Mouse (Mus musculus): ENCODE measurements at regions not wholly inside any gene's neighbourhood (a gene's known extent, or its start where the extent isn't known, plus 50 kb on each side); places are given as distances from the start of the nearest gene placed in this dataset.

GRCm38 (mm10) chr13:115911524-115912459 is 397.7 kb downstream of the Isl1 start:
- no peak for DNase-seq (ENCODE audit: extremely low read depth, low read depth, low spot score)
- Histone ChIP-seq H3K4me1 (ENCODE audit: control insufficient read depth, insufficient read depth, low read length) (no peaks in the 10 kb centered on the region), H3K27me3 (ENCODE audit: control insufficient read depth, insufficient read depth, low read length) (no peaks in the 10 kb centered on the region), H3K27ac (replicated peaks; ENCODE audit: insufficient read depth, low read depth, low read length) (no peak overlapping the region), H3K79me2 (ENCODE audit: control insufficient read depth, insufficient read depth, low read length) (no peaks in the 10 kb centered on the region), H3K9ac (ENCODE audit: low read depth, low read length) (no peak overlapping the region), H3K4me3 (ENCODE audit: insufficient read depth, low read depth, low read length) (no peak overlapping the region), H3K36me3 (ENCODE audit: control insufficient read depth, insufficient read depth, low read length) (no peaks in the 10 kb centered on the region)
- WGBS, result 65% methylated on average over 6 of the region's 6 CpGs
- TF ChIP-seq CTCF (IDR thresholded peaks at IDR 0.05; ENCODE audit: low read depth, low read length), result no peak
- no peak for TF ChIP-seq POLR2A (IDR thresholded peaks at IDR 0.05; ENCODE audit: extremely low read depth, insufficient read depth, low read length)

- no peaks in the 10 kb centered on the region for H3K27me3 ChIP-seq (ENCODE audit: control insufficient read depth, insufficient read depth, low read length)
- no peaks in the 10 kb centered on the region for H3K4me1 ChIP-seq (ENCODE audit: control insufficient read depth, insufficient read depth, low read length)
- WGBS, result 79% methylated on average over 8 of the region's 8 CpGs
- no peak overlapping the region for H3K9ac ChIP-seq (ENCODE audit: low read depth, low read length)
- no peak overlapping the region for H3K27ac ChIP-seq (replicated peaks; ENCODE audit: insufficient read depth, low read depth, low read length)
- no peak for TF ChIP-seq CTCF (IDR thresholded peaks at IDR 0.05; ENCODE audit: low read depth, low read length)
- TF ChIP-seq POLR2A (IDR thresholded peaks at IDR 0.05; ENCODE audit: extremely low read depth, insufficient read depth, low read length), result no peak
- H3K36me3 ChIP-seq (ENCODE audit: control insufficient read depth, insufficient read depth, low read length), result no peaks in the 10 kb centered on the region
- no peaks in the 10 kb centered on the region for H3K79me2 ChIP-seq (ENCODE audit: control insufficient read depth, insufficient read depth, low read length)
- no peak for DNase-seq (ENCODE audit: extremely low read depth, low read depth, low spot score)
- no peak overlapping the region for H3K4me3 ChIP-seq (ENCODE audit: insufficient read depth, low read depth, low read length)
These were observed 398.5 kb downstream of the Isl1 start for GRCm38 (mm10) chr13:115910866-115911449.

- no peak overlapping the region for H3K4me3 ChIP-seq (ENCODE audit: insufficient read depth, low read depth, low read length)
- no peaks in the 10 kb centered on the region for H3K79me2 ChIP-seq (ENCODE audit: control insufficient read depth, insufficient read depth, low read length)
- H3K36me3 ChIP-seq (ENCODE audit: control insufficient read depth, insufficient read depth, low read length), result no peaks in the 10 kb centered on the region
- no peaks in the 10 kb centered on the region for H3K4me1 ChIP-seq (ENCODE audit: control insufficient read depth, insufficient read depth, low read length)
- no peaks in the 10 kb centered on the region for H3K27me3 ChIP-seq (ENCODE audit: control insufficient read depth, insufficient read depth, low read length)
- WGBS, result 32% methylated on average over 1 of the region's 1 CpGs
- H3K9ac ChIP-seq (ENCODE audit: low read depth, low read length), result no peak overlapping the region
- TF ChIP-seq POLR2A (IDR thresholded peaks at IDR 0.05; ENCODE audit: extremely low read depth, insufficient read depth, low read length) (no peak), CTCF (IDR thresholded peaks at IDR 0.05; ENCODE audit: low read depth, low read length) (no peak)
- H3K27ac ChIP-seq (replicated peaks; ENCODE audit: insufficient read depth, low read depth, low read length), result no peak overlapping the region
- DNase-seq (ENCODE audit: extremely low read depth, low read depth, low spot score), result no peak
These were observed 428.9 kb downstream of the Isl1 start for GRCm38 (mm10) chr13:115880616-115881015.

- 18% methylated on average over 3 of the region's 3 CpGs for WGBS
- Histone ChIP-seq H3K4me3 (ENCODE audit: insufficient read depth, low read depth, low read length) (no peak overlapping the region), H3K36me3 (ENCODE audit: control insufficient read depth, insufficient read depth, low read length) (no peaks in the 10 kb centered on the region), H3K79me2 (ENCODE audit: control insufficient read depth, insufficient read depth, low read length) (no peaks in the 10 kb centered on the region), H3K27me3 (ENCODE audit: control insufficient read depth, insufficient read depth, low read length) (no peaks in the 10 kb centered on the region), H3K9ac (ENCODE audit: low read depth, low read length) (no peak overlapping the region), H3K4me1 (ENCODE audit: control insufficient read depth, insufficient read depth, low read length) (no peaks in the 10 kb centered on the region), H3K27ac (replicated peaks; ENCODE audit: insufficient read depth, low read depth, low read length) (no peak overlapping the region)
- TF ChIP-seq POLR2A (IDR thresholded peaks at IDR 0.05; ENCODE audit: extremely low read depth, insufficient read depth, low read length), result no peak
- TF ChIP-seq CTCF (IDR thresholded peaks at IDR 0.05; ENCODE audit: low read depth, low read length), result no peak
- DNase-seq (ENCODE audit: extremely low read depth, low read depth, low spot score), result no peak
These were observed 449.0 kb downstream of the Isl1 start for GRCm38 (mm10) chr13:115860480-115860879.

GRCm38 (mm10) chr13:115856632-115857031 is 452.9 kb downstream of the Isl1 start:
- Histone ChIP-seq H3K27me3 (ENCODE audit: control insufficient read depth, insufficient read depth, low read length) (no peaks in the 10 kb centered on the region), H3K27ac (replicated peaks; ENCODE audit: insufficient read depth, low read depth, low read length) (no peak overlapping the region), H3K36me3 (ENCODE audit: control insufficient read depth, insufficient read depth, low read length) (no peaks in the 10 kb centered on the region), H3K9ac (ENCODE audit: low read depth, low read length) (no peak overlapping the region), H3K79me2 (ENCODE audit: control insufficient read depth, insufficient read depth, low read length) (no peaks in the 10 kb centered on the region), H3K4me3 (ENCODE audit: insufficient read depth, low read depth, low read length) (no peak overlapping the region), H3K4me1 (ENCODE audit: control insufficient read depth, insufficient read depth, low read length) (no peaks in the 10 kb centered on the region)
- no peak for DNase-seq (ENCODE audit: extremely low read depth, low read depth, low spot score)
- TF ChIP-seq CTCF (IDR thresholded peaks at IDR 0.05; ENCODE audit: low read depth, low read length), result no peak
- no peak for TF ChIP-seq POLR2A (IDR thresholded peaks at IDR 0.05; ENCODE audit: extremely low read depth, insufficient read depth, low read length)
- WGBS, result 75% methylated on average over 4 of the region's 4 CpGs

Data from liver, adult 2 months (tissue).